Mouse (Mus musculus) heart, embryonic 14.5 days (tissue): ENCODE measurements around the gene Olfr1491. TPM values are rescaled to one million over a fixed set of nuclear protein-coding genes. Genes with fewer than 3 reads are reported as not detected.

Source experiments
- ATAC-seq: fragments of 200-750 bp; cut with Nextera tagmentation; 2 replicates; pipeline ENCODE4 v1.8.0; 2017; ENCODE audit warnings: low read depth, moderate TSS enrichment; ENCODE audit not compliant: insufficient number of reproducible peaks, insufficient read depth, low FRiP score
- H3K27ac ChIP-seq, 2 experiments: fragments of 200-500 bp in 1 of 2; fragments of 300-500 bp in 1 of 2; sonication (generic) in 1 of 2; replicated peaks in 1 of 2; 2 replicates each; pipeline ENCODE4 v1.5.1; 2012 to 2014; ENCODE audit warnings: low read depth in 2 of 2, low read length in 2 of 2, control low read depth in 1 of 2, mild to moderate bottlenecking in 1 of 2, mixed read lengths in 1 of 2; ENCODE audit not compliant: control insufficient read depth in 1 of 2, insufficient read depth in 1 of 2
- H3K27me3 ChIP-seq: fragments of 300-500 bp; sonication (generic); 2 replicates; pipeline ENCODE4 v1.6.1; 2014; ENCODE audit warnings: mild to moderate bottlenecking, low read length, control low read depth; ENCODE audit not compliant: control insufficient read depth, insufficient read depth
- H3K36me3 ChIP-seq: fragments of 300-500 bp; sonication (generic); 2 replicates; pipeline ENCODE4 v1.6.1; 2014; ENCODE audit warnings: mild to moderate bottlenecking, control low read depth, low read length, mixed read lengths; ENCODE audit not compliant: control insufficient read depth, insufficient read depth
- H3K4me1 ChIP-seq, 2 experiments: fragments of 200-500 bp in 1 of 2; fragments of 300-500 bp in 1 of 2; sonication (generic) in 1 of 2; 2 replicates each; pipeline ENCODE4 v1.6.1; 2012 to 2014; ENCODE audit warnings: low read length in 2 of 2, control low read depth in 1 of 2, mixed read lengths in 1 of 2; ENCODE audit not compliant: control insufficient read depth in 2 of 2, insufficient read depth in 2 of 2
- H3K4me2 ChIP-seq: fragments of 300-500 bp; sonication (generic); 2 replicates; pipeline ENCODE4 v1.6.1; 2014; ENCODE audit warnings: mild to moderate bottlenecking, low read length
- H3K4me3 ChIP-seq, 2 experiments: fragments of 200-500 bp in 1 of 2; fragments of 300-500 bp in 1 of 2; sonication (generic) in 1 of 2; 2 replicates each; pipeline ENCODE4 v1.5.1; 2012 to 2014; ENCODE audit warnings: low read length in 2 of 2, mild to moderate bottlenecking in 2 of 2, control low read depth in 1 of 2, low read depth in 1 of 2, moderate library complexity in 1 of 2; ENCODE audit not compliant: control insufficient read depth in 1 of 2, insufficient read depth in 1 of 2
- H3K9ac ChIP-seq: fragments of 300-500 bp; sonication (generic); 2 replicates; pipeline ENCODE4 v1.6.1; 2014; ENCODE audit warnings: mild to moderate bottlenecking, low read length
- H3K9me3 ChIP-seq: fragments of 300-500 bp; sonication (generic); 2 replicates; pipeline ENCODE4 v1.6.1; 2016; ENCODE audit warnings: low read length, control low read depth; ENCODE audit not compliant: control insufficient read depth
- WGBS: fragments of 180-500 bp; shearing (Covaris S2); extraction: QIAGEN DNeasy Blood & Tissue Kit; methylation state at CpG from one replicate; pipeline ENCODE4 v1.1.7; 2014; 5-methylcytosine and 5-hydroxymethylcytosine counted together
- polyA plus RNA-seq: library from polyadenylated mRNA; unstranded; fragments of >200 nt; fragmentation: Nextera tagmentation; extraction: Ambion mirVana; gene quantifications from 2 replicates; pipeline ENCODE4 v1.2.1, GENCODE M21; 2014

Gene Olfr1491
- polyA plus RNA-seq, result not detected in 2 replicates

DNA sequence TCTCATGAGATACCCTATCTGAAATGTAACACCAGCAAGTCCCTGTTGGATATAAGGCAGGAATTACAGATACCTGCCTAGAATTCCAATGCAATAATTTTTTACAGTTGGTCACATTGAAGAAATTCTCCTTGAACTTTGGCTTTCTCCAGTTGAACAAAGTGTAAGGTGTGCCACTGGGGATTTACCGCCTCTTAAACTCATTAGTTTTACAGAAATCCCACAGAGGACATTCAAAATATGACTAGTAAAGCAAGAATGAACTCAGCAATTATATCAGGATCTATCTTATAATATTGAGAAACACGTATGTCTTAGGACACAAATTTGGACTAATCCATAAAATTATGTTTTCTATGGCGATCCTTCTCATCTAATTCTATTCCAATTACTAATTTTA lies at the start of gene Olfr1491:
Gene Olfr1491, plus strand, starts transcription at position 301 of the 400 bp plus-strand sequence.
- Histone ChIP-seq H3K27ac (no peak within 1 kb of the TSS), H3K4me3 (no peak within 1 kb of the TSS), H3K36me3 (no peaks in the 10 kb centered on the region), H3K4me2 (no peak within 1 kb of the TSS), H3K9ac (no peak within 1 kb of the TSS), H3K4me1 (no peaks in the 10 kb centered on the region), H3K27me3 (no peaks in the 10 kb centered on the region), H3K9me3 (no peaks in the 10 kb centered on the region)
- 63% methylated on average over 3 of the region's 3 CpGs for WGBS
- ATAC-seq, result no peak

DNA sequence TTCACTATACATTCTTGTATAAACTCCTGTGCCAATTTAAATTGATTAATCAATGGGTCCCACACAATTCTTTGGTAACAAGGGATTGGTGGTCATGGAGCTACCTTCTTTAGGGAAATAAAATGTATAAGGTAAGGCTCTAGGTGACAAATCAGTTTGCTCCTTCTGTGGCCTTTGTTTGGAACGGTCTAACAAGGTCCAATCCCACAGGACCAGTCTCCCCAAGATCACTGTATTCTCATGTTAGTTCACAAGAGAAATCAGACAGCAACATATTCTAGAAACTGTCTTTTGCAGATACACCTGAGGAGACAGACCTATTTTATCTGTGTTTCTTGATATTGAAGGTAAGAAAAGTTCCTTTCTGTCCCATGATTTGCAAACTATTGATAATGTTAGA lies 46.3 kb upstream of the Olfr1491 start, which contains the start of gene Olfr1490:
Gene Olfr1490, plus strand, starts transcription at position 301 of the 400 bp plus-strand sequence.
- H3K27ac ChIP-seq, result no peak within 1 kb of the TSS
- no peaks in the 10 kb centered on the region for H3K36me3 ChIP-seq
- no peak within 1 kb of the TSS for H3K4me2 ChIP-seq
- WGBS, result 69% methylated on average over 1 of the region's 1 CpGs
- no peak for ATAC-seq
- H3K27me3 ChIP-seq, result no peaks in the 10 kb centered on the region
- H3K4me1 ChIP-seq, result no peaks in the 10 kb centered on the region
- no peak within 1 kb of the TSS for H3K9ac ChIP-seq
- no peak within 1 kb of the TSS for H3K4me3 ChIP-seq
- 0 out of 2 replicates have a peak, but pooled peaks cover 3% of the 10 kb centered on the region for H3K9me3 ChIP-seq

DNA sequence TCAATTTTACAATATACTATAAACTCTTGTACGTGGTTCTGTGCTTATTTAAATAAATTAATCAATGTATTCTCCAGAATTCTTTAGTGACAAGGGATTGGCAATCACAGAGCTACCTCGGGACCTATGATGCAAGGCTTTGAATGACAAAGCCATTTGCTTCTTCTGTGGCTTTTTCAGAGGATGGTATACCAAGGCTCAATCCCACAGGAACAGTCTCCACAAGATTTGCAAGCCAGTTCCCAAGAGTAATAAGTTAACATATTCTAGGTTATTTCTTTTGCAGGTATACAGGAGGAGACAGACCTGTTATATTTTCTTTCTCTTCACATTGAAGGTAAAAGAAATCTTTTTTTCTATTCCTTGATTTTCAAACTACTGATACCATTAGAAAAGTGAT lies 25.9 kb downstream of the Olfr1491 start, which contains the start of gene Olfr1493-ps1:
Gene Olfr1493-ps1, plus strand, starts transcription at position 301 of the 400 bp plus-strand sequence.
- no peaks in the 10 kb centered on the region for H3K36me3 ChIP-seq
- H3K4me1 ChIP-seq, result no peaks in the 10 kb centered on the region
- no peak within 1 kb of the TSS for H3K4me3 ChIP-seq
- no peak for ATAC-seq
- no peak within 1 kb of the TSS for H3K4me2 ChIP-seq
- H3K9ac ChIP-seq, result no peak within 1 kb of the TSS
- no peaks in the 10 kb centered on the region for H3K27me3 ChIP-seq
- H3K27ac ChIP-seq, result no peak within 1 kb of the TSS
- WGBS, result 41% methylated on average over 2 of the region's 2 CpGs
- peaks cover 3% of the 10 kb centered on the region; the same call in 1 of the 2 replicates for H3K9me3 ChIP-seq

DNA sequence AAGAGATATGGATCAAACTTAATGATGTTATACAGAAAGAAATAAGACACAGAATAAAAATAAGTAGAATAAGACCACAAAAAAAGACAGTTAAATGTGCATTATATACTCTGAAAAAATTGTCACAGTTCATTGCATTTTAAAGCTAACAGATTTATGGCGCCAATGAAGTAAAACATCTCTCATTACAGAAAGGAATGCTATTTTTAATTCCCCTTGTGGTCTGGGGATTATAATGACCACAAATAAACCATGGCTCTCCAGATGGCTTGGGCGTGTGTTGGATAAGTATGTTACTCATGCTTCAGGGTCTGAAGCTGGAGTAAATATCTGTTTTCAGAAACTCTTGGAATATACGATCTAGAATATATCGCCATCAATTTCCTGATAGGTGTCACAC lies 42.4 kb downstream of the Olfr1491 start, which contains the start of gene Olfr1494:
Gene Olfr1494, plus strand, starts transcription at position 301 of the 400 bp plus-strand sequence.
- Histone ChIP-seq H3K4me2 (no peak within 1 kb of the TSS), H3K27me3 (no peaks in the 10 kb centered on the region), H3K4me3 (no peak within 1 kb of the TSS), H3K4me1 (no peaks in the 10 kb centered on the region), H3K9ac (no peak within 1 kb of the TSS), H3K36me3 (no peaks in the 10 kb centered on the region), H3K9me3 (peaks cover 3% of the 10 kb centered on the region; the same call in 1 of the 2 replicates), H3K27ac (no peak within 1 kb of the TSS)
- ATAC-seq, result no peak
- 82% methylated on average over 4 of the region's 4 CpGs for WGBS

DNA sequence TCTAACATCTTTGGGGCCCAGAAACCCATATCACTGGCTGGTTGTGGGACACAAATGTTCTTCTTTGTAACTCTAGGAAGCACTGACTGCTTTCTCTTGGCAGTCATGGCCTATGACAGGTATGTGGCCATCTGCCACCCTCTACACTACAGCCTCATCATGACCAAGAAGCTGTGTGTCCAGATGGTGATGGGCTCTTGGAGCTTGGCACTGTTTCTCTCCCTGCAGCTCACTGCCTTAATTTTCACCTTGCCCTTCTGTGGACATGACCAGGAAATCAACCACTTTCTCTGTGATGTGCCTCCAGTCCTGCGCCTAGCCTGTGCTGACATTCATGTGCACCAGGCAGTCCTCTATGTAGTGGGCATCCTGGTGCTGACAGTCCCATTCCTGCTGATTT lies 52.3 kb downstream of the Olfr1491 start:
- no peak overlapping the region for H3K4me2 ChIP-seq
- no peaks in the 10 kb centered on the region for H3K36me3 ChIP-seq

More for the DNA sequence above, 52.3 kb downstream of the Olfr1491 start:
- ATAC-seq, result no peak
- H3K4me1 ChIP-seq, result no peaks in the 10 kb centered on the region
- no peak overlapping the region for H3K9ac ChIP-seq
- no peak overlapping the region for H3K27ac ChIP-seq
- no peak overlapping the region for H3K4me3 ChIP-seq
- 67% methylated on average over 1 of the region's 1 CpGs for WGBS
- H3K27me3 ChIP-seq, result no peaks in the 10 kb centered on the region
- no peaks in the 10 kb centered on the region for H3K9me3 ChIP-seq

Other genes starting within 250 kb of the Olfr1491 start
- gene Olfr1472, start 241.2 kb upstream of the Olfr1491 start, polyA plus RNA-seq, result not detected in 2 replicates
- gene Olfr1474, start 227.7 kb upstream of the Olfr1491 start, polyA plus RNA-seq, result not detected in 2 replicates
- not detected in 2 replicates for gene Olfr1475, start 217.1 kb upstream of the Olfr1491 start, polyA plus RNA-seq
- gene Olfr1477, start 196.7 kb upstream of the Olfr1491 start, polyA plus RNA-seq, result not detected in 2 replicates
- gene Olfr1480, start 169.4 kb upstream of the Olfr1491 start, polyA plus RNA-seq, result not detected in 2 replicates
- not detected in 2 replicates for gene Olfr1484, start 113.8 kb upstream of the Olfr1491 start, polyA plus RNA-seq
- not detected in 2 replicates for gene Olfr1487, start 79.9 kb upstream of the Olfr1491 start, polyA plus RNA-seq
- gene Olfr1489, start 65.6 kb upstream of the Olfr1491 start, polyA plus RNA-seq, result not detected in 2 replicates
- gene Olfr1490, start 46.2 kb upstream of the Olfr1491 start, polyA plus RNA-seq, result not detected in 2 replicates
- gene Olfr1493-ps1, start 26.0 kb downstream of the Olfr1491 start, polyA plus RNA-seq, result not detected in 2 replicates
- gene Olfr1494, start 42.5 kb downstream of the Olfr1491 start, polyA plus RNA-seq, result not detected in 2 replicates
- gene Olfr1495, start 67.3 kb downstream of the Olfr1491 start, polyA plus RNA-seq, result not detected in 2 replicates
- not detected in 2 replicates for gene Olfr1496, start 80.6 kb downstream of the Olfr1491 start, polyA plus RNA-seq
- gene Olfr1497, start 100.9 kb downstream of the Olfr1491 start, polyA plus RNA-seq, result not detected in 2 replicates
- not detected in 2 replicates for gene Olfr1499, start 122.2 kb downstream of the Olfr1491 start, polyA plus RNA-seq
- not detected in 2 replicates for gene Olfr1500, start 133.2 kb downstream of the Olfr1491 start, polyA plus RNA-seq
- gene Olfr1501, start 153.4 kb downstream of the Olfr1491 start, polyA plus RNA-seq, result not detected in 2 replicates
- gene Olfr1502, start 164.5 kb downstream of the Olfr1491 start, polyA plus RNA-seq, result not detected in 2 replicates
- not detected in 2 replicates for gene Olfr1504, start 200.7 kb downstream of the Olfr1491 start, polyA plus RNA-seq
- gene Olfr1505, start 216.3 kb downstream of the Olfr1491 start, polyA plus RNA-seq, result not detected in 2 replicates